Comparison of ENCODE assay signal across 14 mouse cellular contexts in genomic region chr6:70725639-70726038, GRCm38 (mm10).
A peak's percentile ranks its signal among the peaks of the same experiment; 100 is the strongest.
DNase-seq lines count a peak whose midpoint lies in the region; ATAC-seq and TF ChIP-seq lines count a peak whose summit lies in the region.
"Had no signal": no experiment of that assay in that cellular context is flagged by ENCODE, and none has a peak within 500 bp of the region (broad histone marks: within the 10 kb centered on the region; RNA-seq: fewer than 3 reads in every experiment).

No protein-coding gene starts in this region.

- H3K4me3 ChIP-seq in midbrain, postnatal 0 days (ENCODE audit: low read depth, low read length), result no peak overlapping the region
- no peak overlapping the region for H3K4me3 ChIP-seq in midbrain, embryonic 14.5 days (replicated peaks; ENCODE audit: low read depth, low read length)
- H3K4me3 ChIP-seq in bone marrow, adult 2 months (replicated peaks; ENCODE audit: control insufficient read depth, low read depth, low read length), result peak overlapping the region; percentile 43
- H3K4me3 ChIP-seq: embryonic facial prominence, embryonic 12.5 days had no signal

- 59% methylated on average over 2 of the region's 2 CpGs for WGBS in midbrain, postnatal 0 days
- WGBS in midbrain, embryonic 14.5 days, result 62% methylated on average over 2 of the region's 2 CpGs
- WGBS in bone marrow, adult 2 months, result 11% methylated on average over 2 of the region's 2 CpGs

- H3K4me1 ChIP-seq in midbrain, postnatal 0 days (ENCODE audit: insufficient read depth, low read length), result no peaks in the 10 kb centered on the region
- no peaks in the 10 kb centered on the region for H3K4me1 ChIP-seq in midbrain, embryonic 14.5 days (ENCODE audit: control insufficient read depth, insufficient read depth, low read length)
- peaks cover 2% of the 10 kb centered on the region; the same call in 1 of the 2 replicates for H3K4me1 ChIP-seq in bone marrow, adult 2 months (ENCODE audit: control insufficient read depth, insufficient read depth, low read length)
- H3K4me1 ChIP-seq: embryonic facial prominence, embryonic 12.5 days had no signal

- H3K4me2 ChIP-seq in midbrain, postnatal 0 days (ENCODE audit: low read depth, low read length, poor library complexity, severe bottlenecking), result no peak overlapping the region
- no peak overlapping the region for H3K4me2 ChIP-seq in midbrain, embryonic 14.5 days (ENCODE audit: low read length)
- H3K4me2 ChIP-seq: embryonic facial prominence, embryonic 12.5 days; heart, embryonic 11.5 days had no signal

- no peak for ATAC-seq in midbrain, postnatal 0 days (ENCODE audit: low FRiP score)
- no peak for ATAC-seq in midbrain, embryonic 14.5 days (ENCODE audit: low FRiP score, low TSS enrichment)
- ATAC-seq in neutrophil, adult 5-6 weeks (ENCODE audit: extremely low read depth, insufficient number of reproducible peaks, low FRiP score, poor library complexity, severe bottlenecking), result 0 out of 2 replicates have a peak, but pooled peaks have one; percentile 17
- ATAC-seq: intestine, embryonic 16.5 days had no signal

- TF ChIP-seq CTCF in midbrain, postnatal 0 days (IDR thresholded peaks at IDR 0.05), result no peak
- no peak for TF ChIP-seq CTCF in bone marrow, adult 2 months (IDR thresholded peaks at IDR 0.05; ENCODE audit: control insufficient read depth, insufficient read depth, low read length)

- peak; percentile 15 for DNase-seq in midbrain, postnatal 0 days (ENCODE audit: low spot score)
- DNase-seq in midbrain, embryonic 14.5 days, result no peak
- DNase-seq in cerebellum, postnatal 10 days, result peak; percentile 76 to 77
- DNase-seq in frontal cortex, postnatal 14 days (ENCODE audit: low spot score in 2 of 2), result no peak
- no peak for DNase-seq in adrenal gland, adult (ENCODE audit: inconsistent age in 2 of 2, low spot score in 1 of 2)
- DNase-seq in adrenal gland, adult 18-20 months (ENCODE audit: low spot score in 2 of 2), result no peak
- DNase-seq: adrenal gland, postnatal 25 days; heart, postnatal 4 days; kidney, postnatal 14 days had no signal

- TF ChIP-seq POLR2A in bone marrow, adult 2 months (IDR thresholded peaks at IDR 0.05; ENCODE audit: borderline replicate concordance, control insufficient read depth, low read depth, low read length), result no peak

- H3K27ac ChIP-seq in midbrain, postnatal 0 days (ENCODE audit: low read depth, low read length), result no peak overlapping the region
- no peak overlapping the region for H3K27ac ChIP-seq in midbrain, embryonic 14.5 days (replicated peaks; ENCODE audit: low read depth, low read length)
- peak overlapping the region; percentile 80; the same call in 1 of the 2 replicates for H3K27ac ChIP-seq in bone marrow, adult 2 months (ENCODE audit: control insufficient read depth, insufficient read depth, low read depth, low read length, poor library complexity)
- H3K27ac ChIP-seq: embryonic facial prominence, embryonic 12.5 days had no signal

- H3K9ac ChIP-seq in midbrain, postnatal 0 days (replicated peaks; ENCODE audit: low read length, poor library complexity, severe bottlenecking), result no peak overlapping the region
- no peak overlapping the region for H3K9ac ChIP-seq in midbrain, embryonic 14.5 days (replicated peaks; ENCODE audit: low read length)
- H3K9ac ChIP-seq: embryonic facial prominence, embryonic 12.5 days had no signal

- H3K27me3 ChIP-seq in midbrain, postnatal 0 days (ENCODE audit: insufficient read depth, low read length), result no peaks in the 10 kb centered on the region
- H3K27me3 ChIP-seq in midbrain, embryonic 14.5 days (ENCODE audit: control insufficient read depth, insufficient read depth, low read length), result no peaks in the 10 kb centered on the region
- H3K27me3 ChIP-seq: embryonic facial prominence, embryonic 12.5 days had no signal

- no peaks in the 10 kb centered on the region for H3K36me3 ChIP-seq in midbrain, postnatal 0 days (ENCODE audit: insufficient read depth, low read length)
- no peaks in the 10 kb centered on the region for H3K36me3 ChIP-seq in midbrain, embryonic 14.5 days (ENCODE audit: control insufficient read depth, insufficient read depth, low read length)
- H3K36me3 ChIP-seq: embryonic facial prominence, embryonic 12.5 days had no signal

- no peaks in the 10 kb centered on the region for H3K9me3 ChIP-seq in midbrain, postnatal 0 days (ENCODE audit: low read length)
- H3K9me3 ChIP-seq in midbrain, embryonic 14.5 days (ENCODE audit: control insufficient read depth, low read length), result no peaks in the 10 kb centered on the region
- H3K9me3 ChIP-seq: embryonic facial prominence, embryonic 12.5 days had no signal

Comparison
In these comparisons a context has a peak if more than half of its experiments do, and no peak if none do; other contexts are left out.
1. DNase-seq: peak in midbrain, postnatal 0 days (single experiment) and cerebellum, postnatal 10 days (2 of 2); none in midbrain, embryonic 14.5 days (single experiment), frontal cortex, postnatal 14 days (0 of 2), adrenal gland, adult (0 of 2) and adrenal gland, adult 18-20 months (0 of 2).